Mouse (Mus musculus): ENCODE measurements around the gene Svs1. TPM values are rescaled to one million over a fixed set of nuclear protein-coding genes. Genes with fewer than 3 reads are reported as not detected.
A peak's percentile ranks its signal among the peaks of the same experiment; 100 is the strongest.

Gene Svs1
- polyA plus RNA-seq, 1 experiment from 2014 or later = not detected

- H3K36me3 ChIP-seq (ENCODE audit: insufficient read depth, low read length) = no peaks in the 10 kb centered on the region
- no peaks in the 10 kb centered on the region for H3K4me1 ChIP-seq (replicated peaks; ENCODE audit: insufficient read depth, low read length)
- H3K4me2 ChIP-seq (ENCODE audit: low read length) = no peak overlapping the region
- DNase-seq (ENCODE audit: low spot score) = no peak
- H3K9me3 ChIP-seq (replicated peaks; ENCODE audit: low read length) = no peaks in the 10 kb centered on the region
- no peak overlapping the region for H3K27ac ChIP-seq
- H3K9ac ChIP-seq (ENCODE audit: low read depth, low read length) = no peak overlapping the region
- WGBS = 61% methylated on average over 12 of the region's 12 CpGs
- TF ChIP-seq CTCF (IDR thresholded peaks at IDR 0.05; ENCODE audit: low read depth) = no peak
- peak; percentile 19; the same call in 1 of the 2 replicates for ATAC-seq (replicated peaks; ENCODE audit: low FRiP score, low read depth)
- H3K4me3 ChIP-seq (replicated peaks; ENCODE audit: low read depth, low read length) = no peak overlapping the region
- H3K27me3 ChIP-seq (ENCODE audit: insufficient read depth, low read length) = no peaks in the 10 kb centered on the region
Measured at GRCm38 (mm10) chr6:49037268-49037662, 50.6 kb downstream of the Svs1 start.

GRCm38 (mm10) chr6:49039470-49040180 lies 53.0 kb downstream of the Svs1 start:
- no peaks in the 10 kb centered on the region for H3K4me1 ChIP-seq (replicated peaks; ENCODE audit: insufficient read depth, low read length)
- H3K4me3 ChIP-seq (replicated peaks; ENCODE audit: low read depth, low read length) = peak overlapping the region; percentile 13
- H3K27ac ChIP-seq = no peak overlapping the region
- peak; percentile 85 for DNase-seq (ENCODE audit: low spot score)
- H3K27me3 ChIP-seq (ENCODE audit: insufficient read depth, low read length) = no peaks in the 10 kb centered on the region
- no peaks in the 10 kb centered on the region for H3K9me3 ChIP-seq (replicated peaks; ENCODE audit: low read length)
- no peaks in the 10 kb centered on the region for H3K36me3 ChIP-seq (ENCODE audit: insufficient read depth, low read length)
- peak; percentile 75 for TF ChIP-seq CTCF (IDR thresholded peaks at IDR 0.05; ENCODE audit: low read depth)
- no peak overlapping the region for H3K9ac ChIP-seq (ENCODE audit: low read depth, low read length)
- peak overlapping the region; percentile 36 for H3K4me2 ChIP-seq (ENCODE audit: low read length)
- peak; percentile 68; the same call in 1 of the 2 replicates for ATAC-seq (replicated peaks; ENCODE audit: low FRiP score, low read depth)
- 13% methylated on average over 18 of the region's 18 CpGs for WGBS

Other genes with a start within 250 kb of the Svs1 start
- 26.8 and 29.7 TPM in 2 replicates for gene Gimap1, start 247.8 kb upstream of the Svs1 start, polyA plus RNA-seq (2015; fragmentation: Nextera tagmentation; extraction: Ambion mirVana)
- gene Gimap5, start 240.7 kb upstream of the Svs1 start, polyA plus RNA-seq (2015; fragmentation: Nextera tagmentation; extraction: Ambion mirVana) = 26.4 and 32.2 TPM in 2 replicates
- 0.13 and 0.17 TPM in 2 replicates for gene Gimap3, start 216.0 kb upstream of the Svs1 start, polyA plus RNA-seq (2015; fragmentation: Nextera tagmentation; extraction: Ambion mirVana)
- gene Tmem176a, start 145.9 kb upstream of the Svs1 start, polyA plus RNA-seq (2015; fragmentation: Nextera tagmentation; extraction: Ambion mirVana) = 315 and 333 TPM in 2 replicates
- 669 and 685 TPM in 2 replicates for gene Tmem176b, start 145.4 kb upstream of the Svs1 start, polyA plus RNA-seq (2015; fragmentation: Nextera tagmentation; extraction: Ambion mirVana)
- 9.9 and 11.0 TPM in 2 replicates for gene Aoc1, start 114.0 kb upstream of the Svs1 start, polyA plus RNA-seq (2015; fragmentation: Nextera tagmentation; extraction: Ambion mirVana)
- not detected in 2 replicates for gene 1600015I10Rik, start 57.0 kb upstream of the Svs1 start, polyA plus RNA-seq (2015; fragmentation: Nextera tagmentation; extraction: Ambion mirVana)
- gene Doxl2, start 11.9 kb upstream of the Svs1 start, polyA plus RNA-seq (2015; fragmentation: Nextera tagmentation; extraction: Ambion mirVana) = not detected in 2 replicates
- gene Gpnmb, start 49.7 kb downstream of the Svs1 start, polyA plus RNA-seq (2015; fragmentation: Nextera tagmentation; extraction: Ambion mirVana) = 0.36 and 0.47 TPM in 2 replicates
- gene Malsu1, start 86.9 kb downstream of the Svs1 start, polyA plus RNA-seq (2015; fragmentation: Nextera tagmentation; extraction: Ambion mirVana) = 113 and 123 TPM in 2 replicates
- gene Igf2bp3, start 228.1 kb downstream of the Svs1 start, polyA plus RNA-seq (2015; fragmentation: Nextera tagmentation; extraction: Ambion mirVana) = 20.5 and 20.6 TPM in 2 replicates

Measured in kidney, postnatal 0 days (tissue).